Mouse (Mus musculus): ENCODE results near the gene Tdrd7.

The Tdrd7 gene

GRCm38 (mm10) chr4:46040594-46041192, 75.6 kb downstream of the Tdrd7 start:
- DNase-seq (ENCODE audit: extremely low read depth, insufficient read length, low spot score) = no peak

GRCm38 (mm10) chr4:46041761-46042504, 76.8 kb downstream of the Tdrd7 start:
- no peak for DNase-seq (ENCODE audit: extremely low read depth, insufficient read length, low spot score)

- DNase-seq (ENCODE audit: extremely low read depth, insufficient read length, low spot score) = no peak
Measured at GRCm38 (mm10) chr4:46042505-46042850, 77.3 kb downstream of the Tdrd7 start.

GRCm38 (mm10) chr4:46043361-46043760, 78.2 kb downstream of the Tdrd7 start:
- DNase-seq (ENCODE audit: extremely low read depth, insufficient read length, low spot score) = no peak

GRCm38 (mm10) chr4:46047971-46048370, 82.8 kb downstream of the Tdrd7 start:
- no peak for DNase-seq (ENCODE audit: extremely low read depth, insufficient read length, low spot score)

- no peak for DNase-seq (ENCODE audit: extremely low read depth, insufficient read length, low spot score)
Measured at GRCm38 (mm10) chr4:46048418-46048817, 83.3 kb downstream of the Tdrd7 start.

- DNase-seq (ENCODE audit: extremely low read depth, insufficient read length, low spot score) = no peak
Measured at GRCm38 (mm10) chr4:46053323-46054107, 88.4 kb downstream of the Tdrd7 start.

GRCm38 (mm10) chr4:46056163-46056562, 91.0 kb downstream of the Tdrd7 start:
- no peak for DNase-seq (ENCODE audit: extremely low read depth, insufficient read length, low spot score)

- no peak for DNase-seq (ENCODE audit: extremely low read depth, insufficient read length, low spot score)
Measured at GRCm38 (mm10) chr4:46061259-46061962, 96.3 kb downstream of the Tdrd7 start.

GRCm38 (mm10) chr4:46063841-46064240, 98.7 kb downstream of the Tdrd7 start:
- DNase-seq (ENCODE audit: extremely low read depth, insufficient read length, low spot score) = no peak

GRCm38 (mm10) chr4:46064263-46064662, 99.1 kb downstream of the Tdrd7 start:
- DNase-seq (ENCODE audit: extremely low read depth, insufficient read length, low spot score) = peak; percentile 65

GRCm38 (mm10) chr4:46064961-46065360, 99.8 kb downstream of the Tdrd7 start:
- no peak for DNase-seq (ENCODE audit: extremely low read depth, insufficient read length, low spot score)

- DNase-seq (ENCODE audit: extremely low read depth, insufficient read length, low spot score) = no peak
Measured at GRCm38 (mm10) chr4:46065695-46066340, 100.7 kb downstream of the Tdrd7 start.

- DNase-seq (ENCODE audit: extremely low read depth, insufficient read length, low spot score) = no peak
Measured at GRCm38 (mm10) chr4:46068060-46068459, 102.9 kb downstream of the Tdrd7 start.

GRCm38 (mm10) chr4:46068573-46068972, 103.4 kb downstream of the Tdrd7 start:
- no peak for DNase-seq (ENCODE audit: extremely low read depth, insufficient read length, low spot score)

- no peak for DNase-seq (ENCODE audit: extremely low read depth, insufficient read length, low spot score)
Measured at GRCm38 (mm10) chr4:46069851-46070482, 104.8 kb downstream of the Tdrd7 start.

GRCm38 (mm10) chr4:46072631-46073030, 107.5 kb downstream of the Tdrd7 start:
- no peak for DNase-seq (ENCODE audit: extremely low read depth, insufficient read length, low spot score)

- no peak for DNase-seq (ENCODE audit: extremely low read depth, insufficient read length, low spot score)
Measured at GRCm38 (mm10) chr4:46073736-46074135, 108.6 kb downstream of the Tdrd7 start.

- no peak for DNase-seq (ENCODE audit: extremely low read depth, insufficient read length, low spot score)
Measured at GRCm38 (mm10) chr4:46075664-46076063, 110.5 kb downstream of the Tdrd7 start.

- DNase-seq (ENCODE audit: extremely low read depth, insufficient read length, low spot score) = no peak
Measured at GRCm38 (mm10) chr4:46076892-46077291, 111.8 kb downstream of the Tdrd7 start.

Data from 3134 (cell line).